Mouse (Mus musculus): ENCODE results near the gene Atp1a3.

- TF ChIP-seq EP300 (IDR thresholded peaks at IDR 0.05; ENCODE audit: low read depth) = no peak
- TF ChIP-seq CTCF (IDR thresholded peaks at IDR 0.05; ENCODE audit: low read depth) = no peak
Measured at GRCm38 (mm10) chr7:25006171-25006570, 413 bp upstream of the Atp1a3 start.
